Mouse (Mus musculus): ENCODE data around the gene Lsm2.

DNA sequence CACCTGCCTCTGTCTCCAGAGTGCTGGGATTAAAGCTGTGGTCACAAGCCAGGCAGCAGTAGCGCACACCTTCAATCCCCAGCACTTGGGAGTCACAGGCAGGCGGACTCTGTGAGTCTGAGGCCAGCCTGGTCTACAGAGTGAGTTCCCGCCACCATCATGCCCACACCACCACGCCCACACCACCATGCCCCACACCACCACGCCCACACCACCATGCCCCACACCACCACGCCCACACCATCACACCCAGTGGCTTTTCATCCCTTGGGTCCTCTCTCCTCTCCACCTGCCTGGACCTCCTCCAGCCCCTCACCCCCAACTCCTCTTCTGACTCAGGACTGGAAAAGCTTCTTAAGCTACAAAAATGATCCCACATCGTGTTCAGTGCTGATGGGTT is 50.2 kb downstream of the Lsm2 start:
- TF ChIP-seq POLR2A (IDR thresholded peaks at IDR 0.05; ENCODE audit: low read depth, low read length) (no peak), CTCF (IDR thresholded peaks at IDR 0.05; ENCODE audit: extremely low read depth, insufficient read depth, insufficient read length, insufficient replicate concordance) (no peak)
